1 mouse cellular context compared by ENCODE assay signal in the genomic region with DNA sequence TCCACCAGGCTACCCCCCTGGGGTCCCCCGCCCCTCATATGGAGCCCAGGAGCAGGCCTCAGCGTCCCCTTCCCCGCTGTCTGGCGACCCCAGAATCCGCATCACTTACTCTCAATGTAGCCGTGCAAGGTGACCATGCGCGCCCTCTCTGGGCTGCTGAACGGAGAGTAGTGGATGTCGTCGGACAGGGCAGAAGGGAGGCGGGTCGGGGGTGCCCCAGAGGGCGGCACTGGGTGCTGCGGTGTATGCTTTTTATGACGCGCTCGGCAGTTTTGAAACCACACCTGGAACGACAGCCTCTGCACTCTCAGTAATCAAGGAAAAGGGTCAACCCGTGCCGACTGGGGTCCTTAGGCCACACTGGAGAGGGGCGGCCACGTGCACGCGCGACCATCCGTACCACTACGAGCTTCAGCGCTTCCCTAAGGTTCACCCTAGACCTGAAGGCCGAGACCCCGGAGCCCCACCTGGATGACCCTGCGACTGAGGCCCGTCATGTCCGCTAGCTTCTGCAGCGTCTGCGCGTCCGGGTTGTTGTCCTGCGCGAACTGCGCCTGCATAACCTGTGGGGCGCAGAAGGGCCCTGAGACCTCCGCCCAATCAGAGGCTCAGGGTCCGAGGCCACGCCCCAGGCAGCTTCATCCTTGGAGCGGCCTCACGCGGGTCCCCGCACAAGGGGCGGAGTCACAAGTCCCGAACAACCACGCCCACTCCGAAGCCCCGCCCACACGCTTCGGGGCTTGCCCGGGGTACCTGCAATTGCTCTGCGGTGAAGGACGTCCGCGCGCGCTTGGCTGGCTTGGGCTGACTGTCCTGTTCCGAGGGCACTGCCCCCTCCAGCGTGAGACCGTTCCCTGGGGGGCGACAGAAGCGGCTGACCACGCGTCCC.
TF ChIP-seq lines count a peak whose summit lies in the region.

No protein-coding gene starts in this region.

TF ChIP-seq in MEL, 35 proteins besides CTCF, POLR2A, EP300 and RAD21:
- no peak for TF ChIP-seq ETS1 (IDR thresholded peaks at IDR 0.05; ENCODE audit: low read depth, low read length)
- TF ChIP-seq SIN3A (IDR thresholded peaks at IDR 0.05; ENCODE audit: low read length) = peak; percentile 63; the same call in 1 of the 2 replicates
- 0 out of 2 replicates have a peak, but pooled peaks have one; percentile 28 for TF ChIP-seq POLR2AphosphoS2 (IDR thresholded peaks at IDR 0.05; ENCODE audit: low read length)
- TF ChIP-seq POLR2AphosphoS5 (IDR thresholded peaks at IDR 0.05; ENCODE audit: borderline replicate concordance, low read depth, low read length) = no peak
- peak; percentile 64 for TF ChIP-seq NELFE (IDR thresholded peaks at IDR 0.05; ENCODE audit: low read depth, low read length)
- TF ChIP-seq JUND (IDR thresholded peaks at IDR 0.05; ENCODE audit: low read depth, low read length) = no peak
- peak; percentile 64; the same call in 1 of the 2 replicates for TF ChIP-seq MAX (IDR thresholded peaks at IDR 0.05; ENCODE audit: low read length)
- TF ChIP-seq ZMIZ1 (IDR thresholded peaks at IDR 0.05; ENCODE audit: low read depth, low read length) = 0 out of 2 replicates have a peak, but pooled peaks have one; percentile 63
- TF ChIP-seq ZC3H11A (IDR thresholded peaks at IDR 0.05; ENCODE audit: low read depth, low read length) = no peak
- no peak for TF ChIP-seq ELF1 (IDR thresholded peaks at IDR 0.05; ENCODE audit: low read depth, low read length)
- TF ChIP-seq MYC (IDR thresholded peaks at IDR 0.05; ENCODE audit: low read depth, low read length) = peak; percentile 53; the same call in 1 of the 2 replicates
- peak; percentile 67 for TF ChIP-seq MXI1 (IDR thresholded peaks at IDR 0.05; ENCODE audit: low read depth, low read length)
- TF ChIP-seq TAL1 (IDR thresholded peaks at IDR 0.05; ENCODE audit: low read length) = no peak
- 0 out of 2 replicates have a peak, but pooled peaks have one; percentile 32 for TF ChIP-seq TBP (IDR thresholded peaks at IDR 0.05; ENCODE audit: low read depth, low read length)
- TF ChIP-seq HCFC1 (IDR thresholded peaks at IDR 0.05; ENCODE audit: low read depth, low read length) = peak; percentile 55; the same call in 1 of the 2 replicates
- TF ChIP-seq RCOR1 (IDR thresholded peaks at IDR 0.05; ENCODE audit: low read depth, low read length) = no peak
- TF ChIP-seq CHD2 (IDR thresholded peaks at IDR 0.05; ENCODE audit: low read length) = no peak
- no peak for TF ChIP-seq KAT2A (conservative IDR thresholded peaks at IDR 0.05; ENCODE audit: low read depth, low read length)
- TF ChIP-seq USF2 (IDR thresholded peaks at IDR 0.05; ENCODE audit: borderline replicate concordance in 1 of 2, insufficient read depth in 1 of 2, low read depth in 1 of 2, low read length in 2 of 2) = no peak
- TF ChIP-seq ZKSCAN1 (IDR thresholded peaks at IDR 0.05; ENCODE audit: low read depth, low read length) = no peak
- TF ChIP-seq UBTF (IDR thresholded peaks at IDR 0.05; ENCODE audit: borderline replicate concordance, insufficient read depth, low read depth, low read length) = no peak
- TF ChIP-seq CHD1 (IDR thresholded peaks at IDR 0.05; ENCODE audit: low read depth, low read length) = no peak
- no peak for TF ChIP-seq MAZ (IDR thresholded peaks at IDR 0.05; ENCODE audit: low read depth, low read length)
- no peak for TF ChIP-seq USF1 (IDR thresholded peaks at IDR 0.05; ENCODE audit: low read depth, low read length)
- no peak for TF ChIP-seq MYB (IDR thresholded peaks at IDR 0.05; ENCODE audit: low read depth, low read length)
- no peak for TF ChIP-seq ZNF384 (IDR thresholded peaks at IDR 0.05; ENCODE audit: low read depth, low read length)
- peak; percentile 13; the same call in 1 of the 2 replicates for TF ChIP-seq TCF12 (IDR thresholded peaks at IDR 0.05; ENCODE audit: low read depth, low read length)
- peak; percentile 74 for TF ChIP-seq NRF1 (IDR thresholded peaks at IDR 0.05; ENCODE audit: insufficient read depth, low read depth, low read length, poor library complexity, severe bottlenecking)
- no peak for TF ChIP-seq SMC3 (IDR thresholded peaks at IDR 0.05; ENCODE audit: low read depth, low read length)
- no peak for TF ChIP-seq BHLHE40 (IDR thresholded peaks at IDR 0.05; ENCODE audit: borderline replicate concordance, low read depth, low read length)
- TF ChIP-seq GABPA (IDR thresholded peaks at IDR 0.05; ENCODE audit: low read depth, low read length) = no peak
